9 mouse cellular contexts compared by ENCODE assay signal in genomic region chrY:90741006-90741405, GRCm38 (mm10). TPM values are rescaled to one million over a fixed set of nuclear protein-coding genes. Genes with fewer than 3 reads are reported as not detected.
A peak's percentile ranks its signal among the peaks of the same experiment; 100 is the strongest.
DNase-seq lines count a peak whose midpoint lies in the region; ATAC-seq and TF ChIP-seq lines count a peak whose summit lies in the region.
"Not testable (repeated sequence)": the region's sequence is repeated elsewhere in the genome, so short reads cannot be mapped to it uniquely, and the experiment has no call there.
"Had no signal": no experiment of that assay in that cellular context is flagged by ENCODE, and none has a peak within 500 bp of the region (broad histone marks: within the 10 kb centered on the region; RNA-seq: fewer than 3 reads in every experiment).

No protein-coding gene starts in this region.

- not testable (repeated sequence) for H3K36me3 ChIP-seq in hindbrain, postnatal 0 days (ENCODE audit: insufficient read depth, low read length)

- H3K9ac ChIP-seq in hindbrain, postnatal 0 days (replicated peaks; ENCODE audit: low read length) = not testable (repeated sequence)

- peak; percentile 91 for DNase-seq in R1 (ENCODE audit: low read depth, low spot score)
- peak; percentile 57 for DNase-seq in embryo, embryonic 10 days (ENCODE audit: low spot score)
- DNase-seq in gastrocnemius, adult 2 months = peak; percentile 34
- peak; percentile 75 for DNase-seq in hindbrain, postnatal 0 days (ENCODE audit: low spot score)
- peak; percentile 41 for DNase-seq in left cerebral cortex, postnatal 4 days
- peak; percentile 54 for DNase-seq in right cerebral cortex, adult 18-20 months
- peak; percentile 30 for DNase-seq in urinary bladder, adult 2 months (ENCODE audit: low spot score)

- H3K27ac ChIP-seq in gastrocnemius, adult 2 months; hindbrain, postnatal 0 days: not testable (repeated sequence)

- H3K4me3 ChIP-seq in gastrocnemius, adult 2 months; hindbrain, postnatal 0 days (ENCODE audit: low read length): not testable (repeated sequence)

- peaks cover 34% of the 10 kb centered on the region for H3K9me3 ChIP-seq in hindbrain, postnatal 0 days (ENCODE audit: low read length)

- H3K27me3 ChIP-seq in hindbrain, postnatal 0 days (ENCODE audit: insufficient read depth, low read length) = not testable (repeated sequence)

- TF ChIP-seq CTCF in gastrocnemius, adult 2 months (IDR thresholded peaks at IDR 0.05); hindbrain, postnatal 0 days (IDR thresholded peaks at IDR 0.05; ENCODE audit: low read depth): not testable (repeated sequence)

- WGBS in hindbrain, postnatal 0 days = 77% methylated on average over 38 of the region's 38 CpGs

- H3K4me2 ChIP-seq in hindbrain, postnatal 0 days (ENCODE audit: low read depth, low read length) = not testable (repeated sequence)

- H3K4me1 ChIP-seq in hindbrain, postnatal 0 days (ENCODE audit: insufficient read depth, low read length) = not testable (repeated sequence)

- intact Hi-C loops in gastrocnemius, adult 2 months (cut with DNase I); left cerebral cortex, postnatal 4 days (cut with DNase I): not testable (repeated sequence)

- peak; percentile 34 for ATAC-seq in hindbrain, postnatal 0 days
- ATAC-seq in megakaryocyte progenitor cell, adult 5-6 weeks (replicated peaks; ENCODE audit: poor library complexity) = peak; percentile 4

RNA-seq across cellular contexts. Expression of gene Gm21860, which starts 13.6 kb away (rescaled TPM):
- not detected for total RNA-seq in gastrocnemius, adult 2 months (2021)
- total RNA-seq in hindbrain, postnatal 0 days (2014; rRNA removed) = not detected in 2 replicates
- not detected in 2 replicates for polyA plus RNA-seq in hindbrain, postnatal 0 days (2015; fragmentation: Nextera tagmentation; extraction: Ambion mirVana)
- not detected for total RNA-seq in left cerebral cortex, postnatal 4 days (2021)
- not detected in 2 replicates for total RNA-seq in megakaryocyte progenitor cell, adult 5-6 weeks (2015)
- total RNA-seq in megakaryocyte progenitor cell, adult 5-6 weeks (2017) = not detected in 2 replicates
- polyA plus RNA-seq in urinary bladder, adult 2 months (2012; rRNA removed) = not detected in 2 replicates
- total RNA-seq: heart, adult 18-20 months had no signal

RNA-seq across cellular contexts. Expression of gene Gm47283, which starts 43.5 kb away (rescaled TPM):
- not detected for total RNA-seq in gastrocnemius, adult 2 months (2021)
- total RNA-seq in hindbrain, postnatal 0 days (2014; rRNA removed) = not detected in 2 replicates
- not detected in 2 replicates for polyA plus RNA-seq in hindbrain, postnatal 0 days (2015; fragmentation: Nextera tagmentation; extraction: Ambion mirVana)
- total RNA-seq in left cerebral cortex, postnatal 4 days (2021) = not detected
- not detected in 2 replicates for total RNA-seq in megakaryocyte progenitor cell, adult 5-6 weeks (2015)
- not detected in 2 replicates for total RNA-seq in megakaryocyte progenitor cell, adult 5-6 weeks (2017)
- not detected in 2 replicates for polyA plus RNA-seq in urinary bladder, adult 2 months (2012; rRNA removed)
- total RNA-seq: heart, adult 18-20 months had no signal

Comparison
In these comparisons a context has a peak if more than half of its experiments do, and no peak if none do; other contexts are left out.
1. DNase-seq: peak in every context shown above with its lines; median percentile 91 in R1; 75 in hindbrain, postnatal 0 days; 57 in embryo, embryonic 10 days; 54 in right cerebral cortex, adult 18-20 months; 41 in left cerebral cortex, postnatal 4 days; 34 in gastrocnemius, adult 2 months; 30 in urinary bladder, adult 2 months.